In the genomic region with DNA sequence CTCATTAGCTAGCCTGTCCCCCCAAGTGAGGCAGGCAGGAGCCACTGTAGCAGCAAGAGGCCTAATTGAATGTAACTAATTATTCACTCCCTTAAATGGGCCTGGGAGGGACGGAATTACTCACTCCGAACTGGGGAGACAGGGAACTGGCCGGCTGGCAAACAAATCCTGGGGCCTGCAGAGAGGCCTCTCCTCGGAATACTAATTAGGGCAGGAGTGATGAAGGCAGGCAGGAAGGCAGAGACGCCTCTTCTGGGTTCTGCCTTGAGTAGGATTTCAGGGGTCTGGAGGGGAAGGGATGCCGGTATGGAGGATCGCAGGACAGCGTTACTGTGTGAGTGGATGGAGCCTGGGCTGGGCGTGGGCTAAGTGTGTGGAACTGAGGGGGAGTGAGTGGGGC, we compare ENCODE assay signal across 17 mouse cellular contexts. TPM values are rescaled to one million over a fixed set of nuclear protein-coding genes. Genes with fewer than 3 reads are reported as not detected.
DNase-seq lines count a peak whose midpoint lies in the region; ATAC-seq lines count a peak whose summit lies in the region.
"Had no signal": no experiment of that assay in that cellular context is flagged by ENCODE, and none has a peak within 500 bp of the region (broad histone marks: within the 10 kb centered on the region; RNA-seq: fewer than 3 reads in every experiment).

No protein-coding gene starts in this region.

- H3K27me3 ChIP-seq in embryonic facial prominence, embryonic 14.5 days (replicated peaks; ENCODE audit: control insufficient read depth, insufficient read depth, low read length): peaks cover 79% of the 10 kb centered on the region
- peaks cover 99% of the 10 kb centered on the region for H3K27me3 ChIP-seq in embryonic facial prominence, embryonic 10.5 days (replicated peaks; ENCODE audit: low read depth, poor library complexity, severe bottlenecking)
- peaks cover 91% of the 10 kb centered on the region for H3K27me3 ChIP-seq in hindbrain, embryonic 10.5 days (ENCODE audit: insufficient read depth, poor library complexity, severe bottlenecking)
- peaks cover 96% of the 10 kb centered on the region for H3K27me3 ChIP-seq in midbrain, embryonic 10.5 days (ENCODE audit: low read depth, poor library complexity, severe bottlenecking)
- peaks cover 77% of the 10 kb centered on the region for H3K27me3 ChIP-seq in neural tube, embryonic 15.5 days (replicated peaks)

- H3K4me2 ChIP-seq in embryonic facial prominence, embryonic 14.5 days (ENCODE audit: low read depth, low read length): no peak overlapping the region
- H3K4me2 ChIP-seq in neural tube, embryonic 15.5 days: no peak overlapping the region
- H3K4me2 ChIP-seq: heart, embryonic 11.5 days; stomach, embryonic 15.5 days had no signal

- H3K9ac ChIP-seq in embryonic facial prominence, embryonic 14.5 days (ENCODE audit: low read depth, low read length): no peak overlapping the region
- no peak overlapping the region for H3K9ac ChIP-seq in neural tube, embryonic 15.5 days (replicated peaks)
- H3K9ac ChIP-seq: stomach, embryonic 15.5 days had no signal

- no peak overlapping the region for H3K27ac ChIP-seq in embryonic facial prominence, embryonic 14.5 days (replicated peaks; ENCODE audit: low read depth, low read length)
- no peak overlapping the region for H3K27ac ChIP-seq in embryonic facial prominence, embryonic 10.5 days (replicated peaks)
- peak overlapping the region; percentile 51 for H3K27ac ChIP-seq in hindbrain, embryonic 10.5 days
- H3K27ac ChIP-seq in midbrain, embryonic 10.5 days (replicated peaks): peak overlapping the region; percentile 66
- H3K27ac ChIP-seq in neural tube, embryonic 15.5 days (replicated peaks): peak overlapping the region; percentile 5; the same call in 1 of the 2 replicates
- H3K27ac ChIP-seq: stomach, embryonic 15.5 days had no signal

- no peaks in the 10 kb centered on the region for H3K9me3 ChIP-seq in embryonic facial prominence, embryonic 14.5 days (ENCODE audit: control insufficient read depth, low read length)
- H3K9me3 ChIP-seq in embryonic facial prominence, embryonic 10.5 days: no peaks in the 10 kb centered on the region
- H3K9me3 ChIP-seq in hindbrain, embryonic 10.5 days: no peaks in the 10 kb centered on the region
- H3K9me3 ChIP-seq in midbrain, embryonic 10.5 days (replicated peaks): no peaks in the 10 kb centered on the region
- H3K9me3 ChIP-seq in neural tube, embryonic 15.5 days (replicated peaks): no peaks in the 10 kb centered on the region
- H3K9me3 ChIP-seq: G1E; stomach, embryonic 15.5 days had no signal

- H3K36me3 ChIP-seq in embryonic facial prominence, embryonic 14.5 days (ENCODE audit: control insufficient read depth, insufficient read depth, low read length): no peaks in the 10 kb centered on the region
- H3K36me3 ChIP-seq in embryonic facial prominence, embryonic 10.5 days (replicated peaks): no peaks in the 10 kb centered on the region
- no peaks in the 10 kb centered on the region for H3K36me3 ChIP-seq in hindbrain, embryonic 10.5 days
- H3K36me3 ChIP-seq in midbrain, embryonic 10.5 days: no peaks in the 10 kb centered on the region
- no peaks in the 10 kb centered on the region for H3K36me3 ChIP-seq in neural tube, embryonic 15.5 days
- H3K36me3 ChIP-seq: G1E; stomach, embryonic 15.5 days had no signal

- 6% methylated on average over 9 of the region's 9 CpGs for WGBS in embryonic facial prominence, embryonic 14.5 days
- WGBS in embryonic facial prominence, embryonic 10.5 days: 5% methylated on average over 9 of the region's 9 CpGs
- 4% methylated on average over 9 of the region's 9 CpGs for WGBS in hindbrain, embryonic 10.5 days
- 2% methylated on average over 9 of the region's 9 CpGs for WGBS in midbrain, embryonic 10.5 days
- WGBS in neural tube, embryonic 15.5 days: 9% methylated on average over 9 of the region's 9 CpGs

- peak; percentile 20 for DNase-seq in embryonic facial prominence, embryonic 14.5 days (ENCODE audit: low spot score)
- DNase-seq in embryonic facial prominence, embryonic 10.5 days (ENCODE audit: low spot score): no peak
- DNase-seq in hindbrain, embryonic 10.5 days (ENCODE audit: low spot score): peak; percentile 25
- no peak for DNase-seq in midbrain, embryonic 10.5 days (ENCODE audit: low spot score)
- no peak for DNase-seq in heart, postnatal 14 days
- DNase-seq in left cerebral cortex, postnatal 14 days (ENCODE audit: low spot score in 2 of 2): no peak
- DNase-seq in adrenal gland, postnatal 4 days (ENCODE audit: low spot score in 2 of 2): no peak
- DNase-seq: kidney, postnatal 10 days; lung, postnatal 14 days had no signal

- H3K4me3 ChIP-seq in embryonic facial prominence, embryonic 14.5 days (ENCODE audit: low read depth, low read length): no peak overlapping the region
- no peak overlapping the region; the same call in 1 of the 2 replicates for H3K4me3 ChIP-seq in embryonic facial prominence, embryonic 10.5 days
- H3K4me3 ChIP-seq in hindbrain, embryonic 10.5 days: peak overlapping the region; percentile 1
- H3K4me3 ChIP-seq in midbrain, embryonic 10.5 days: peak overlapping the region; percentile 25; the same call in 1 of the 2 replicates
- no peak overlapping the region for H3K4me3 ChIP-seq in neural tube, embryonic 15.5 days (replicated peaks)
- H3K4me3 ChIP-seq: erythroblast, embryonic 14.5 days; stomach, embryonic 15.5 days had no signal

- no peak for ATAC-seq in embryonic facial prominence, embryonic 14.5 days (ENCODE audit: low read depth)
- ATAC-seq in neural tube, embryonic 15.5 days (ENCODE audit: low FRiP score): peak; percentile 33

- intact Hi-C loops in heart, postnatal 14 days (cut with DNase I): loop anchor here (5.0 kb wide), 1 partner anchor 155 kb away; a partner anchor contains a TSS
- intact Hi-C loops in left cerebral cortex, postnatal 14 days (cut with DNase I): loop anchor here (5.0 to 10.0 kb wide), 2 partner anchors 275 to 408 kb away; no protein-coding TSS in a partner anchor

- H3K4me1 ChIP-seq in embryonic facial prominence, embryonic 14.5 days (ENCODE audit: control insufficient read depth, insufficient read depth, low read length): no peaks in the 10 kb centered on the region
- peaks cover 20% of the 10 kb centered on the region for H3K4me1 ChIP-seq in embryonic facial prominence, embryonic 10.5 days
- peaks cover 50% of the 10 kb centered on the region for H3K4me1 ChIP-seq in hindbrain, embryonic 10.5 days (replicated peaks)
- peaks cover 54% of the 10 kb centered on the region for H3K4me1 ChIP-seq in midbrain, embryonic 10.5 days
- peaks cover 55% of the 10 kb centered on the region for H3K4me1 ChIP-seq in neural tube, embryonic 15.5 days
- H3K4me1 ChIP-seq: stomach, embryonic 15.5 days had no signal

RNA-seq across cellular contexts. Expression of a gene that starts 13.5 kb away (rescaled TPM):
- not detected in 2 replicates for polyA plus RNA-seq in embryonic facial prominence, embryonic 14.5 days (2014; fragmentation: Nextera tagmentation; extraction: Ambion mirVana)
- polyA plus RNA-seq in embryonic facial prominence, embryonic 10.5 days (2016; fragmentation: Nextera tagmentation; extraction: Ambion mirVana): not detected in 2 replicates
- not detected in 2 replicates for polyA plus RNA-seq in hindbrain, embryonic 10.5 days (2016; fragmentation: Nextera tagmentation; extraction: Ambion mirVana)
- polyA plus RNA-seq in midbrain, embryonic 10.5 days (2016; fragmentation: Nextera tagmentation; extraction: Ambion mirVana): not detected in 2 replicates
- polyA plus RNA-seq in neural tube, embryonic 15.5 days (2015; fragmentation: Nextera tagmentation; extraction: Ambion mirVana): not detected in 2 replicates
- not detected for total RNA-seq in heart, postnatal 14 days (2021)
- not detected for total RNA-seq in left cerebral cortex, postnatal 14 days (2021)
- not detected for total RNA-seq in adrenal gland, postnatal 4 days (2021)
- total RNA-seq: G1E; gastrocnemius, adult 8-10 months; liver, adult 2 months had no signal
- polyA plus RNA-seq: C2C12; erythroblast, embryonic 14.5 days; G1E; heart, embryonic 11.5 days; liver, adult 2 months; stomach, embryonic 15.5 days had no signal

RNA-seq across cellular contexts. Expression of a gene that starts 21.6 kb away (rescaled TPM):
- 4.2 and 6.4 TPM in 2 replicates for polyA plus RNA-seq in embryonic facial prominence, embryonic 14.5 days (2014; fragmentation: Nextera tagmentation; extraction: Ambion mirVana)
- 5.0 and 6.2 TPM in 2 replicates for polyA plus RNA-seq in embryonic facial prominence, embryonic 10.5 days (2016; fragmentation: Nextera tagmentation; extraction: Ambion mirVana)
- 7.2 and 8.1 TPM in 2 replicates for polyA plus RNA-seq in hindbrain, embryonic 10.5 days (2016; fragmentation: Nextera tagmentation; extraction: Ambion mirVana)
- 6.4 and 8.1 TPM in 2 replicates for polyA plus RNA-seq in midbrain, embryonic 10.5 days (2016; fragmentation: Nextera tagmentation; extraction: Ambion mirVana)
- 6.9 and 11.0 TPM in 2 replicates for polyA plus RNA-seq in neural tube, embryonic 15.5 days (2015; fragmentation: Nextera tagmentation; extraction: Ambion mirVana)
- 1 to 10 TPM; 2.4 to 3.0 TPM for total RNA-seq in heart, postnatal 14 days (2021)
- total RNA-seq in left cerebral cortex, postnatal 14 days (2021): 1 to 10 TPM in 1 of 2 experiments, under 1 TPM in 1; 0.82 to 1.4 TPM
- 1 to 10 TPM; 6.3 to 8.5 TPM for total RNA-seq in adrenal gland, postnatal 4 days (2021)
- polyA plus RNA-seq: G1E had no signal

RNA-seq across cellular contexts. Expression of a gene that starts 42.4 kb away (rescaled TPM):
- polyA plus RNA-seq in embryonic facial prominence, embryonic 14.5 days (2014; fragmentation: Nextera tagmentation; extraction: Ambion mirVana): 48.7 and 53.2 TPM in 2 replicates
- 98.9 TPM in 2 replicates for polyA plus RNA-seq in embryonic facial prominence, embryonic 10.5 days (2016; fragmentation: Nextera tagmentation; extraction: Ambion mirVana)
- 101 and 102 TPM in 2 replicates for polyA plus RNA-seq in hindbrain, embryonic 10.5 days (2016; fragmentation: Nextera tagmentation; extraction: Ambion mirVana)
- polyA plus RNA-seq in midbrain, embryonic 10.5 days (2016; fragmentation: Nextera tagmentation; extraction: Ambion mirVana): 95.1 and 109 TPM in 2 replicates
- polyA plus RNA-seq in neural tube, embryonic 15.5 days (2015; fragmentation: Nextera tagmentation; extraction: Ambion mirVana): 85.1 TPM in 2 replicates
- total RNA-seq in heart, postnatal 14 days (2021): 10 to 100 TPM; 19.7 to 22.8 TPM
- total RNA-seq in left cerebral cortex, postnatal 14 days (2021): 10 to 100 TPM; 53.2 to 54.6 TPM
- total RNA-seq in adrenal gland, postnatal 4 days (2021): 10 to 100 TPM; 43.7 to 50.1 TPM

Comparison
In these comparisons a context has a peak if more than half of its experiments do, and no peak if none do; other contexts are left out.
1. DNase-seq: peak in embryonic facial prominence, embryonic 14.5 days (single experiment) and hindbrain, embryonic 10.5 days (single experiment); none in embryonic facial prominence, embryonic 10.5 days (single experiment), midbrain, embryonic 10.5 days (single experiment), heart, postnatal 14 days (0 of 2), left cerebral cortex, postnatal 14 days (0 of 2) and adrenal gland, postnatal 4 days (0 of 2).
2. H3K27ac ChIP-seq: peak in hindbrain, embryonic 10.5 days (single experiment), midbrain, embryonic 10.5 days (single experiment) and neural tube, embryonic 15.5 days (single experiment); none in embryonic facial prominence, embryonic 14.5 days (single experiment) and embryonic facial prominence, embryonic 10.5 days (single experiment).
3. H3K4me3 ChIP-seq: peak in hindbrain, embryonic 10.5 days (single experiment) and midbrain, embryonic 10.5 days (single experiment); none in embryonic facial prominence, embryonic 14.5 days (single experiment), embryonic facial prominence, embryonic 10.5 days (single experiment) and neural tube, embryonic 15.5 days (single experiment).